Mouse (Mus musculus) gastrocnemius, adult 2 months (tissue): ENCODE data around the gene Fam81b. TPM values are rescaled to one million over a fixed set of nuclear protein-coding genes. Genes with fewer than 3 reads are reported as not detected.

Experiments used
- DNase-seq: peaks from one replicate; pipeline ENCODE4 v3.0.0; 2022
- H3K27ac ChIP-seq: fragments of 200-600 bp; 2 replicates; pipeline ENCODE4 v1.8.1; 2022; ENCODE audit warnings: mild to moderate bottlenecking
- H3K4me3 ChIP-seq: fragments of 200-600 bp; 2 replicates; pipeline ENCODE4 v1.8.1; 2022; ENCODE audit warnings: mild to moderate bottlenecking, moderate library complexity
- CTCF ChIP-seq: fragments of 200-600 bp; IDR thresholded peaks from 2 replicates; pipeline ENCODE4 v1.8.1; 2022; ENCODE audit warnings: antibody characterized with exemption, mild to moderate bottlenecking, moderate library complexity
- intact Hi-C: fragments of 180-260 bp; cut with DNase I; formaldehyde crosslinking; loops from one replicate; pipeline ENCODE4 v1.15.1; 2025
- total RNA-seq, 2 experiments: library from RNA; stranded (reverse); gene quantifications; 2 replicates each; pipeline ENCODE4 v1.2.3; 2021

Fam81b gene
- total RNA-seq, 2 experiments from 2014 or later: 0.18 TPM; not detected in 1

GRCm38 (mm10) chr13:76258766-76259165, 46.1 kb downstream of the Fam81b start:
- DNase-seq: no peak
- Histone ChIP-seq H3K4me3 (no peak overlapping the region), H3K27ac (no peak overlapping the region)
- intact Hi-C loops: no loop called here
- no peak for TF ChIP-seq CTCF

- no peak for DNase-seq
- intact Hi-C loops: no loop called here
Measured at GRCm38 (mm10) chr13:76256350-76256749, 48.5 kb downstream of the Fam81b start.

GRCm38 (mm10) chr13:76250092-76250491, 54.8 kb downstream of the Fam81b start:
- intact Hi-C loops: no loop called here
- TF ChIP-seq CTCF: no peak

More at GRCm38 (mm10) chr13:76256350-76256749, 48.5 kb downstream of the Fam81b start:
- TF ChIP-seq CTCF: no peak
- no peak overlapping the region for H3K27ac ChIP-seq
- no peak overlapping the region for H3K4me3 ChIP-seq

GRCm38 (mm10) chr13:76249066-76249465, 55.8 kb downstream of the Fam81b start:
- Histone ChIP-seq H3K4me3 (no peak overlapping the region), H3K27ac (no peak overlapping the region)
- no peak for TF ChIP-seq CTCF
- intact Hi-C loops: no loop called here
- no peak for DNase-seq

More at GRCm38 (mm10) chr13:76250092-76250491, 54.8 kb downstream of the Fam81b start:
- no peak overlapping the region for H3K27ac ChIP-seq
- DNase-seq: no peak
- no peak overlapping the region for H3K4me3 ChIP-seq

GRCm38 (mm10) chr13:76215397-76215796, 89.5 kb downstream of the Fam81b start:
- no peak for DNase-seq
- intact Hi-C loops: no loop called here
- no peak overlapping the region for H3K4me3 ChIP-seq
- no peak overlapping the region for H3K27ac ChIP-seq
- peak; percentile 38 for TF ChIP-seq CTCF

- Histone ChIP-seq H3K4me3 (no peak overlapping the region), H3K27ac (no peak overlapping the region)
- intact Hi-C loops: no loop called here
- no peak for DNase-seq
- no peak for TF ChIP-seq CTCF
Measured at GRCm38 (mm10) chr13:76214928-76215327, 89.9 kb downstream of the Fam81b start.

- no peak overlapping the region for H3K27ac ChIP-seq
- no peak overlapping the region for H3K4me3 ChIP-seq
- DNase-seq: no peak
- intact Hi-C loops: no loop called here
- no peak for TF ChIP-seq CTCF
Measured at GRCm38 (mm10) chr13:76199943-76200342, 104.9 kb downstream of the Fam81b start.

GRCm38 (mm10) chr13:76197297-76197848, 107.5 kb downstream of the Fam81b start:
- no peak overlapping the region for H3K27ac ChIP-seq
- no peak for TF ChIP-seq CTCF
- no peak for DNase-seq

GRCm38 (mm10) chr13:76195431-76196138, 109.3 kb downstream of the Fam81b start:
- H3K4me3 ChIP-seq: no peak overlapping the region

More at GRCm38 (mm10) chr13:76197297-76197848, 107.5 kb downstream of the Fam81b start:
- intact Hi-C loops: no loop called here
- no peak overlapping the region for H3K4me3 ChIP-seq

GRCm38 (mm10) chr13:76194937-76195336, 109.9 kb downstream of the Fam81b start:
- TF ChIP-seq CTCF: no peak
- no peak overlapping the region for H3K27ac ChIP-seq
- intact Hi-C loops: no loop called here
- no peak overlapping the region for H3K4me3 ChIP-seq
- no peak for DNase-seq

More at GRCm38 (mm10) chr13:76195431-76196138, 109.3 kb downstream of the Fam81b start:
- TF ChIP-seq CTCF: no peak
- DNase-seq: no peak
- intact Hi-C loops: no loop called here
- no peak overlapping the region for H3K27ac ChIP-seq

- no peak overlapping the region for H3K27ac ChIP-seq
- DNase-seq: no peak
- TF ChIP-seq CTCF: no peak
- no peak overlapping the region for H3K4me3 ChIP-seq
- intact Hi-C loops: no loop called here
Measured at GRCm38 (mm10) chr13:76190273-76190672, 114.6 kb downstream of the Fam81b start.

- intact Hi-C loops: no loop called here
- no peak for DNase-seq
- TF ChIP-seq CTCF: no peak
- H3K4me3 ChIP-seq: no peak overlapping the region
- no peak overlapping the region for H3K27ac ChIP-seq
Measured at GRCm38 (mm10) chr13:76189190-76189589, 115.7 kb downstream of the Fam81b start.

- no peak for DNase-seq
- intact Hi-C loops: no loop called here
- no peak for TF ChIP-seq CTCF
Measured at GRCm38 (mm10) chr13:76187651-76188050, 117.2 kb downstream of the Fam81b start.

GRCm38 (mm10) chr13:76178700-76179099, 126.2 kb downstream of the Fam81b start:
- intact Hi-C loops: no loop called here
- no peak for TF ChIP-seq CTCF
- Histone ChIP-seq H3K27ac (no peak overlapping the region), H3K4me3 (no peak overlapping the region)
- DNase-seq: no peak

More at GRCm38 (mm10) chr13:76187651-76188050, 117.2 kb downstream of the Fam81b start:
- Histone ChIP-seq H3K4me3 (no peak overlapping the region), H3K27ac (no peak overlapping the region)
